Mouse (Mus musculus) bone marrow macrophage, adult 2 months (primary cell): ENCODE results near the gene Dzip1l. TPM values are rescaled to one million over a fixed set of nuclear protein-coding genes. Genes with fewer than 3 reads are reported as not detected.

Source experiments
- H3K27ac ChIP-seq: 2 replicates; pipeline ENCODE4 v1.5.1; 2012; ENCODE audit warnings: low read depth, low read length; ENCODE audit not compliant: insufficient read depth
- H3K4me1 ChIP-seq: 2 replicates; pipeline ENCODE4 v1.6.1; 2012; ENCODE audit warnings: low read length; ENCODE audit not compliant: control insufficient read depth, insufficient read depth
- H3K4me3 ChIP-seq: 2 replicates; pipeline ENCODE4 v1.5.1; 2012; ENCODE audit warnings: mild to moderate bottlenecking, low read length, moderate library complexity; ENCODE audit not compliant: insufficient read depth
- CTCF ChIP-seq: IDR thresholded peaks from 2 replicates; pipeline ENCODE4 v1.5.1; 2012; ENCODE audit warnings: low read depth, mild to moderate bottlenecking, low read length, moderate library complexity
- POLR2A ChIP-seq: IDR thresholded peaks from 2 replicates; pipeline ENCODE4 v1.6.1; 2012; ENCODE audit warnings: mild to moderate bottlenecking, low read depth, low read length, borderline replicate concordance
- polyA plus RNA-seq: library from polyadenylated mRNA; stranded (reverse); fragments of >200 nt; gene quantifications from 2 replicates; pipeline ENCODE4 v1.2.4, GENCODE M21; 2012; ENCODE audit not compliant: missing spikeins, insufficient read depth, insufficient read length

The Dzip1l gene
- polyA plus RNA-seq, 1 experiment: 0.24 TPM

GRCm38 (mm10) chr9:99622966-99623365 is 6.3 kb upstream of the Dzip1l start:
- no peak overlapping the region for H3K4me3 ChIP-seq
- H3K27ac ChIP-seq: no peak overlapping the region
- no peak for TF ChIP-seq POLR2A
- no peak for TF ChIP-seq CTCF
- H3K4me1 ChIP-seq: no peaks in the 10 kb centered on the region

GRCm38 (mm10) chr9:99624117-99624516 is 5.2 kb upstream of the Dzip1l start:
- H3K4me1 ChIP-seq: no peaks in the 10 kb centered on the region
- TF ChIP-seq CTCF: no peak
- TF ChIP-seq POLR2A: no peak
- H3K27ac ChIP-seq: no peak overlapping the region
- no peak overlapping the region for H3K4me3 ChIP-seq

- TF ChIP-seq CTCF (no peak), POLR2A (no peak)
- H3K27ac ChIP-seq: no peak overlapping the region
- H3K4me1 ChIP-seq: no peaks in the 10 kb centered on the region
- H3K4me3 ChIP-seq: no peak overlapping the region
These were observed 715 bp upstream of the Dzip1l start for GRCm38 (mm10) chr9:99628581-99628980.

GRCm38 (mm10) chr9:99630071-99630470 is 775 bp downstream of the Dzip1l start:
- Histone ChIP-seq H3K27ac (no peak overlapping the region), H3K4me1 (no peaks in the 10 kb centered on the region), H3K4me3 (no peak overlapping the region)
- TF ChIP-seq POLR2A (no peak), CTCF (no peak)

GRCm38 (mm10) chr9:99630528-99631125 is 1.3 kb downstream of the Dzip1l start:
- H3K27ac ChIP-seq: no peak overlapping the region
- TF ChIP-seq POLR2A (no peak), CTCF (no peak)
- no peak overlapping the region for H3K4me3 ChIP-seq
- no peaks in the 10 kb centered on the region for H3K4me1 ChIP-seq

GRCm38 (mm10) chr9:99631781-99632180 is 2.5 kb downstream of the Dzip1l start:
- Histone ChIP-seq H3K4me3 (no peak overlapping the region), H3K27ac (no peak overlapping the region), H3K4me1 (no peaks in the 10 kb centered on the region)
- TF ChIP-seq POLR2A: no peak
- no peak for TF ChIP-seq CTCF

- no peak overlapping the region for H3K27ac ChIP-seq
- no peaks in the 10 kb centered on the region for H3K4me1 ChIP-seq
- no peak overlapping the region for H3K4me3 ChIP-seq
- TF ChIP-seq POLR2A (no peak), CTCF (no peak)
These were observed 3.0 kb downstream of the Dzip1l start for GRCm38 (mm10) chr9:99632264-99632663.

GRCm38 (mm10) chr9:99636776-99637175 is 7.5 kb downstream of the Dzip1l start:
- TF ChIP-seq POLR2A (no peak), CTCF (no peak)
- Histone ChIP-seq H3K4me3 (no peak overlapping the region), H3K4me1 (no peaks in the 10 kb centered on the region), H3K27ac (no peak overlapping the region)

- Histone ChIP-seq H3K4me3 (no peak overlapping the region), H3K4me1 (no peaks in the 10 kb centered on the region), H3K27ac (no peak overlapping the region)
- no peak for TF ChIP-seq POLR2A
- TF ChIP-seq CTCF: no peak
These were observed 7.9 kb downstream of the Dzip1l start for GRCm38 (mm10) chr9:99637227-99637626.

- TF ChIP-seq CTCF (no peak), POLR2A (no peak)
- Histone ChIP-seq H3K27ac (no peak overlapping the region), H3K4me3 (no peak overlapping the region), H3K4me1 (no peaks in the 10 kb centered on the region)
These were observed 8.4 kb downstream of the Dzip1l start for GRCm38 (mm10) chr9:99637736-99638135.

- TF ChIP-seq CTCF (no peak), POLR2A (no peak)
- H3K4me3 ChIP-seq: no peak overlapping the region
- H3K4me1 ChIP-seq: no peaks in the 10 kb centered on the region
- H3K27ac ChIP-seq: no peak overlapping the region
These were observed 10.7 kb downstream of the Dzip1l start for GRCm38 (mm10) chr9:99639957-99640356.
